Mouse (Mus musculus): Measurements from ENCODE around the gene Calcrl.

- TF ChIP-seq CTCF (IDR thresholded peaks at IDR 0.05; ENCODE audit: low read depth, low read length) (no peak), EP300 (IDR thresholded peaks at IDR 0.05; ENCODE audit: insufficient read depth, low read depth, low read length) (no peak)
These were observed 44.4 kb downstream of the Calcrl start for GRCm38 (mm10) chr2:84380816-84381215.

Data from ES-Bruce4 (cell line).